Mouse (Mus musculus): Measurements from ENCODE around the gene Gm40460. TPM values are rescaled to one million over a fixed set of nuclear protein-coding genes. Genes with fewer than 3 reads are reported as not detected.
"Not testable (repeated sequence)": the region's sequence is repeated elsewhere in the genome, so short reads cannot be mapped to it uniquely, and the experiment has no call there.

Gm40460 gene
- total RNA-seq (2021) = not detected
- long read RNA-seq = 0 reads

DNA sequence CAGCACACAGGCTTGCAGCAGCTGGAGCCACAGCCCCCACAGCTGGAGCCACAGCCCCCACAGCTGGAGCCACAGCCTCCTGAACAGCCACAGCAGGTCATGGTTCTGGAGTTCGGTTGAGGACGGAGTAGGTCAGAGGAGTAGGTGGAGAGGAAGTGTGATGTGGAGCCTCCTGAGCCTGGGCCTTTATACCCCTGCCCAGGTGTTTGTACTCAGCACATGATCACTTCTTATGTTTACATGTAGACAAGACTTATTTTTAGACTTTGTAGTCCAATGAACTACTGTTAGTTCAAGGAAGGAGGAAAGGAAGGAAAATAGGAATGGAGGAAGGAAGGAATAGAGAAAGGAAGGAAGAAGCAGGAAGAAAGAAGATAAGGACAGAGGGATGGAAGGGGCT, at the start of gene Gm40460:
TSS of gene Gm40460 (minus strand) at position 101 of the 400 bp plus-strand sequence.
- DNase-seq (ENCODE audit: low spot score in 2 of 2) = no peak

DNA sequence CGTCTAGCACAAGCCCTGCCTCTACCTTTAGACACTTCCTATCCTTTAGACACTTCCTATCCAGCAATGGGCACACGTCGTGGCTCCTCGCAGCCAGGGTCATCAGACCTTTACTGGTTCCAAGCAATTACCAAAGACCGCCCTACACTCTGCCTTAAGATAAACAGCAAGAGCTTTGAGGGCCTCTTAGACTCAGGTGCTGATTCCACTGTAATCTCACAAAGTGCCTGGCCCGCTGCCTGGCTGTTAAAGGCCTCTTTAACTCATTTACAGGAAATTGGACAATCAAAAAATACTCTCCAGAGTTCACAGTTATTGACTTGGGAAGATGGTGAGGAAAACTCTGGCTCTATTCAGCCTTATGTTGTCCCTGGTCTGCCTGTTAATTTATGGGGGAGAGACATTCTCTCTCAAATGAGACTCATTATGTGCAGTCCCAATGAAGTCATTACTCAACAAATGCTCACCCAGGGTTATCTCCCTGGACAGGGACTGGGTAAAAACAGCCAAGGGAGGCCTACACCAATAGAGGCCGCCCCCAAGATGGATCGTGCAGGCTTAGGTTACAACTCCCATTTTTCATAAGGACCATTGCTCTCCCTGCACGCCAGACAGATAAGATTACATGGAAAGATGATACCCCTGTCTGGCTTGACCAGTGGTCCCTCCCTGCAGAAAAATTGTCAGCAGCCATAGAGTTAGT, 45.2 kb upstream of the Gm40460 start:
- DNase-seq (ENCODE audit: low spot score in 2 of 2) = not testable (repeated sequence)

DNA sequence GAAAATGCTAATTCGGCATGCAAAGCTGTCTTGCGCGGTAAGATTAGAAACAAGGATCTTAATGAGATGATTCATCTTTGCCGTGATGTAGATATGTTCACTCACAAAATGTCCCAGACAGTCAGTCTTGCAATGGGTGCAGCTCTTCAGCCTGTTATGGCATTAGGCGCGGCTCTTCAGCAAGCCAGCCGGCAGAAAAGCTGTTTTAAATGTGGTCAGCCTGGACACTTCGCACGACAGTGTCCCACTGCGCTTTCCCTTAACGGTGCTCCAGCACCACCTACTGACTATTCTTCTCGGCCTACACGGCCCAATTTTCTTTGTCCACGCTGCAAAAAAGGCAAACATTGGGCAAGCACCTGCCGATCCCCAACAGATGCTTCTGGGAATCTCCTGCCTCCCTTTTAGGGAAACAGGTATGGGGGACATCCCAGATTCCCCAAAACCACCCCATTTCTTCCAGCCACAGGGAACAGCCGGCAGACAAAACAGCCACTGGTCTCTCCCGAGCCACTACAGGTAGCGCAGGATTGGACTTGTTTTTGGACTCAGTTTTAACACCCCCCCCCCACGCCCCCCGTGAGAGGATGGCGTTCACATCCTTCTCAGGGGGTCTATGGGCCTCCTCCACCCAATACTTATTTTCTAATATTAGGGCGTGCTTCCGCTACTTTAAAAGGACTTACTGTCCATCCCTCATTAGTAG, 44.4 kb upstream of the Gm40460 start:
- DNase-seq (ENCODE audit: low spot score in 2 of 2) = peak in 1 of 2 experiments; percentile 27

DNA sequence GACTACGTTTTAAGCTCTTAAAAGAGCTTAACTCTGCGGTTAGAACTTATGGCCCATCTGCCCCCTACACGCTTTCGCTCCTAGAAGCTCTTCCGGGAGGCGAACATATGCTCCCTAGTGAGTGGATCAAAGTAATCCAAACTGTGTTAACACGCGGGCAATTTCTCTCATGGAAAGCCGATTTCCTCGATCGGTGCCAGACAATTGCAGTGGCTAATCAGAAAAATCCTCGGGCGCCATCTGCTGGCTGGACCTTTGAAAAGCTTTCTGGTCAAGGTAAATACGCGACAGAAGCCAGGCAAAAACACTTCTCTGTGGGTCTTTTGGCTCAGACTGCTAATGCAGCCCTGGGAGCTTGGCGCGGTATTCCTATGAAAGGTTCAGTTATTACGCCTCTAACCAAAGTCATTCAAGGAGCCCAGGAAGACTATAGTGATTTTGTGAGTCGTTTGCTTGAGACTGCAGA, 43.8 kb upstream of the Gm40460 start:
- peak; percentile 82 to 95 for DNase-seq (ENCODE audit: low spot score in 2 of 2)

DNA sequence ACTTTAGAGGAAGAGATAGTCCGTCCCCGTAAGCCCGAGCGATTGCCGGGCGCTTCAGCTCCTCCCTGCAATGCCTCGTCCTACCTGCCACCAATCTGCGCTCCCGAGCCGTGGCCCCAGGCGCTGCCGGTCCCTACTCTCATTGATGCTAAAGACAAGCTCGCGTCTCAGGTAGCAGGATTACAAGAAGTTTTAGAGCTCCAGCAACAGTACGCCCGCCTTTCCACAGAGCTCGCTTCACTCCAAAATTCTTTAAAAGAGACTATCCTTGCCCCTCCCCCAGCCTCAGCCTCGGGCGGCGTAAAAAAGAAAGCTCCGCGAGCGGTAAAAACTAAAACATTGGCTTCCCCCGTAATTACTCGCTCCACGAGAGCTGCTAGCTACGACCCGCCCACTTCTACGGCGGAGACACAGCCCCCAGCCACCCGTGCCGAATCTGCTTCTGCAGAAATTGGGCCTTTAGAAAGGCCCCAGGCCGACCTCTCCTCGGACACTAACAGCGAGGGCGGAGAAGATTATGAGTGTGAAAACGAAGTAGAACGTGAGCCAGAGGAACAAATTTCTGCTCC, 43.2 kb upstream of the Gm40460 start:
- DNase-seq (ENCODE audit: low spot score in 2 of 2) = peak in 1 of 2 experiments; percentile 18

DNA sequence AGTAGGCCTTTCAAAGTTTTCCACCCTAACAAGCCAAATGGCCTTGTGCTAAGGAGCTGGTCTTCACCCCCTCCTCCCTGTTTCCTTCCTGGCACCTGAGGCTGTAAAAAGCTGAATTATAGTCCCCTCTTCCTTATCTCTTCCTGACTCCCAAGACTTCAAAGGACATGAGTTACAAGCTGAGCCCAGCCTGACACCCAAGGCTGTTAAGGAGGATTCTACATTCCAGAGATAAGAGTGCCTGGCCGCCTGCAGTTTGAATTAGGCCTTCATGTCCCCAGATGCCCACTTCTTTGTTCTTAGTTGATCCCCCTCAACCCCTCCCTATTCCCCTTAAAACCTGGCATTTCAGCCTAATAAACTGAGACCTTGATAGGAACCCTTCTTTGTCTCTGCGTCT, 42.0 kb upstream of the Gm40460 start:
- DNase-seq (ENCODE audit: low spot score in 2 of 2) = not testable (repeated sequence)

DNA sequence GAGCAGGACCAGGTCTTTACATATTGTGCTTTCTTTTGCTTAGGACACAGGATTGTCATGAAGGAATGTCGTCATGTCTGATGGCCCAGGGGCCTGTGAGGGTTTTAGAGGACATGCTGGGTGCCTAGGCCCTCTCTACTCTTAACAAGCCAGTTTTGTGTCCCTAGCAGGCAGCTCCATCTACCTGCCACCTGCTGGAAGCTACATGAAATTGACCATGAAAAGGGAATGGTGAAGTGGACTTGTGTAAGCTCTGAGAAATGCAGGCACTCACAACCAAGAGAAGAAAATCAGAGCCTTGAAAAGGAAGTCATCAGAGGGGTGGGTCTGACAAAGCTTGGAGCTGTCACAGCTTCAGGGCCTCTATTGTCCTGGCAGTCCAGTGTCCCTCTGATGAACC, 38.4 kb upstream of the Gm40460 start:
- DNase-seq (ENCODE audit: low spot score in 2 of 2) = not testable (repeated sequence)

DNA sequence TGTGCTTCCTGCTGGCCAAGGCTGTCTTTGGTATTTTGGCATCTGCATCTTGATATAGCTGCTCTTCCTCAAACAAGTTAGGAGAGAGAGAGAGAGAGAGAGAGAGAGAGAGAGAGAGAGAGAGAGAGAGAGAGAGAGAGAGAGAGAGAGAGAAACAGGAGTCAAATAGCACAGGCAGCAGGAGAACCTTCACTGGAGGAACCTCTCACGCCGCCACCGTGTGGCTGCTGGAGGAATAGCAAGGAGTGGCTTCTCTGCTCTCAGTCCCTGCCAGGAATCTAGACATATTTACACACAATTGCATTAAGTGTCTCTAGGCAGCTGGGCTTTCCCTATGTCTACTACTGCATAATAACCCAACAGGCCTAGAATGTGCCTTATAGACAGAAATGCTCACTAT, 37.3 kb upstream of the Gm40460 start:
- peak; percentile 49 to 72 for DNase-seq (ENCODE audit: low spot score in 2 of 2)

DNA sequence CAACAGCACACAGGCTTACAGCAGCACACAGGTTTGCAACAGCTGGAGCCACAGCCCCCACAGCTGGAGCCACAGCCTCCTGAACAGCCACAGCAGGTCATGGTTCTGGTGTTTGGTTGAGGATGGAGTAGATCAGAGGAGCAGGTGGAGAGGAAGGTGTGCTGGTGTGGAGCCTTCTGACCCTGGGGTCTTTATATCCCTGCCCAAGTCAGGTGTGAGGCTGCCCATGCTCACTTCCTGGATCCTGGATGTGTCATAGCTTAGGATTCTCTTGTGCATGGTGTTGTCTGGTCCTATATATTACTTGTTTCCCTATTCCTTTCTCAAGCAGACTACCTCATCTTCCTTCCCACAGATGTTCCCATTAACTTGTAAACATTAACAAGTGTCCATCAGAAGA, 33.4 kb upstream of the Gm40460 start, which contains the start of gene Gm4559:
TSS of gene Gm4559 (minus strand) at position 101 of the 400 bp plus-strand sequence.
- DNase-seq (ENCODE audit: low spot score in 2 of 2) = not testable (repeated sequence)

DNA sequence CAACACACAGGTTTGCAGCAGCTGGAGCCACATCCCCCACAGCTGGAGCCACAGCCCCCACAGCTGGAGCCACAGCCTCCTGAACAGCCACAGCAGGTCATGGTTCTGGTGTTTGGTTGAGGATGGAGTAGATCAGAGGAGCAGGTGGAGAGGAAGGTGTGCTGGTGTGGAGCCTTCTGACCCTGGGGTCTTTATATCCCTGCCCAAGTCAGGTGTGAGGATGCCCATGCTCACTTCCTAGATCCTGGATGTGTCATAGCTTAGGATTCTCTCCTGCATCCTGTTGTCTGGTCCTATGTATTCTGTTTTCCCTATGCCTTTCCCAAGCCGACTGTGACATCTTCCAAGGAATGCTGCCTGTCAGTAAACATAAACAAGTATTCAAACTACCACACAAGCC, 17.4 kb upstream of the Gm40460 start, which contains the start of gene Gm2431:
TSS of gene Gm2431 (minus strand) at position 101 of the 400 bp plus-strand sequence.
- not testable (repeated sequence) for DNase-seq (ENCODE audit: low spot score in 2 of 2)

DNA sequence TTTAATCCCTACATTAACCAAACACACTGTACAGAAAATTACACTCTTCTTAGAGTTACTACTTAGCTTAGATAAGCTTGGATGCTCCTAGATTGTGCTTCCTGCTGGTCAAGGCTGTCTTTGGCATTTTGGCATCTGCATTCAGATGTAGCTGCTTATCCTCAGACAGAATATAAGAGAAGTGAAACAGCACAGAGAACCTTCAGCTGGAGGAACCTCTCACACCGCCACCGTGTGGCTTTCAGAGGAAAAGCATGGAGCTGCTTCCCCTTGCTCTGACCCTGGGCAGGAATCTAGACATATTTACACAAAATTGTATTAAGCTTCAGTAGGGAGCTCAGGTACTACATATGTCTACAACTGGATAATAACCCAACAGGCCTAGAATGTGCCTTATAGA, 14.6 kb upstream of the Gm40460 start:
- peak in 1 of 2 experiments; percentile 55 for DNase-seq (ENCODE audit: low spot score in 2 of 2)

DNA sequence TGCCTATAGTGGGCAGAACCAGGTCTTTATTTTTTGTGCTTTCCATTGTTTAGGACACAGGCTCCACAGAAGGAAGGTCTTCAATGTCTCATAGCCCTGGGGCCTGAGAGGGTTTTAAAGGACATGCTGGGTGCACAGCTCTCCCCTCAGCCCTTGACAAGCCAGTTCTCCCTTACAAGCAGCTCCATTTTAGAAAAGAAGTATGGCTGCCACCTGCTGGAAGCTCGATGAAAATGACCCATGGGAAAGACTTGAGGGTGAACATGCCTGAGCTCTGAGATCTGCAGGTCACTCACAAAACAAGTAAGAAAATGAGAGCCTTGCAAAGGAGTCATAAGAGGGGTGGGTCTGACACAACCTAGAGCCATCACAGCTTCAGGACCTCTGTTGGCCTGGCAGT, 8.9 kb upstream of the Gm40460 start:
- peak; percentile 7 to 32 for DNase-seq (ENCODE audit: low spot score in 2 of 2)

DNA sequence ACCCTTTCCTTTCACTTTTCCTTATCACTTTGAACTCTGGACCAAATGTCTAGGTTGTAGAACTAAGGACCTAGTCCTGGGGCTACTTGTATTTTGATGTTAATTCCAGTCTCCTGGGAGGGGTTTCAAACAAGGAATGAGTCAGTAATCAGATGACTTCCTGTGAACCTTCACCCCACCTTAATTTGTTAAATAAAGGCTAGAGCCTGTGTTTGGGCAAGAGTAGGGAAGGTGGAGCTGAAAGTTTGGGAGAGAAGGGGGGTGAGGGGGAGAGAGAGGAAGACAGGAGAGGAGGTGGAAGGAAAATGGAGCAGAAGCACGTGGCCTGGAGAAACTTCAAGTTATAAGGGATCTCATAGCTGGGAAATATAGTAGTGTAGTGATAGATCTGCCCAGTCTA, 9.3 kb downstream of the Gm40460 start:
- no peak for DNase-seq (ENCODE audit: low spot score in 2 of 2)

DNA sequence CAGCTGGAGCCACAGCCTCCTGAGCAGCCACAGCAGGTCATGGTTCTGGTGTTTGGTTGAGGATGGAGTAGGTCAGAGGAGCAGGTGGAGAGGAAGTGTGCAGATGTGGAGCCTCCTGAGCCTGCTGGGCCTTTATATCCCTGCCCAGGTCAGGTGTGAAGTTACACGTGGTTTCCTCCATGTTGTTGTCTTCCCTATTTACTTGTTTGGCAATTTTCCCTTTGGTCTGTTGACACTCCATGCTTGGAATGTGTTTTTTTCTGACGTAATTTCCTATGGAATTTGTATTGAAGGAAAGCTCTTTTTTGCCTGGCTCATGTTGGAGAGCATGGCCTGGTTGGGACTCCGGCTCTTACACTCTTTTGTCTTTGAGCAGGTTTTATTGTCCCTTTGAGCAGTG, 11.0 kb downstream of the Gm40460 start, which contains the start of gene Krtap5-5:
TSS of gene Krtap5-5 (minus strand) at position 101 of the 400 bp plus-strand sequence.
- not testable (repeated sequence) for DNase-seq (ENCODE audit: low spot score in 2 of 2)

DNA sequence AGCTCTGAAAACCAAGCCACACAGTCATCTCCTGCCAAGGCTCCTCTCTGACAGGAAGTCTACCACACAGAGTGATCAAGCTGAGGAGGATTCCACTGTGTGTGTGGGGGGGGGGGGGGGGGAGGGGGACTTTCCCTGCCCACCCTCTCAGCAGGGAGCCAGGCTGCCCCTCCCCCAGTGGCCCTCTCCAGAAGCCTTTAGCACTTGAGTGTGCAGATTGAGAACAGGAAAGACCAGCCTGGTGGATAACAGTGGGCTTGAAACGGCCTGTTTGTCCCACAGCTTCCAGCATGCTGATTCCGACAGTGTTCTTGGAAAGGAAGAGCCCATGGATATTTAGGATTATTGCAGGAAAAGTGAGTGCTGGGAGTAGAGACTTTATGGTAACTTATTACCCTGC, 16.4 kb downstream of the Gm40460 start:
- no peak for DNase-seq (ENCODE audit: low spot score in 2 of 2)

DNA sequence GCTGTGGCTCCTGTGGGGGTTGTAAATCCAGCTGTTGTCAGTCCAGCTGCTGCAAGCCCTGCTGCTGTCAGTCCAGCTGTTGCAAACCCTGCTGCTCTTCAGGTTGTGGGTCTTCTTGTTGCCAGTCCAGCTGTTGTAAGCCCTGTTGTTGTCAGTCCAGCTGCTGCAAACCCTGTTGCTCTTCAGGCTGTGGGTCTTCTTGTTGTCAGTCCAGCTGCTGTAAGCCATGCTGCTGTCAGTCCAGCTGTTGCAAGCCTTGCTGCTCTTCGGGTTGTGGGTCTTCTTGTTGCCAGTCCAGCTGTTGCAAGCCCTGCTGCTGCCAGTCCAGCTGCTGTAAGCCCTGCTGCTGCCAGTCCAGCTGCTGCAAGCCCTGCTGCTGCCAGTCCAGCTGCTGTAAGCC, 28.7 kb downstream of the Gm40460 start:
- not testable (repeated sequence) for DNase-seq (ENCODE audit: low spot score in 2 of 2)

DNA sequence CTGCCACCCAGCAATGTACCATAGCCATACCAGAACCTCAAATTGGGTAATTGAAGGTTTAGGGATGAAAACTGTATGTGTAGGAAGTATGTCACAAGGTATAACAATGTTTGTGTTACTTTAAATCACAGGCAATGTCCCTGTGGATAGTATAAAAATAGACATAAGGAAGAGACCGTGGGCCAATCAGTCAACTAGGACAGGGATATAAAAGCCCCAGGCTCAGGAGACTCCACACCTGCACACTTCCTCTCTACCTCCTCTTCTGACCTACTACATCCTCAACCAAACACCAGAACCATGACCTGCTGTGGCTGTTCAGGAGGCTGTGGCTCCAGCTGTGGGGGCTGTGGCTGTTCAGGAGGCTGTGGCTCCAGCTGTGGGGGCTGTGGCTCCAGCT, 29.3 kb downstream of the Gm40460 start, which contains the start of gene Gm7579:
TSS of gene Gm7579 (plus strand) at position 301 of the 400 bp plus-strand sequence.
- DNase-seq (ENCODE audit: low spot score in 2 of 2) = no peak

DNA sequence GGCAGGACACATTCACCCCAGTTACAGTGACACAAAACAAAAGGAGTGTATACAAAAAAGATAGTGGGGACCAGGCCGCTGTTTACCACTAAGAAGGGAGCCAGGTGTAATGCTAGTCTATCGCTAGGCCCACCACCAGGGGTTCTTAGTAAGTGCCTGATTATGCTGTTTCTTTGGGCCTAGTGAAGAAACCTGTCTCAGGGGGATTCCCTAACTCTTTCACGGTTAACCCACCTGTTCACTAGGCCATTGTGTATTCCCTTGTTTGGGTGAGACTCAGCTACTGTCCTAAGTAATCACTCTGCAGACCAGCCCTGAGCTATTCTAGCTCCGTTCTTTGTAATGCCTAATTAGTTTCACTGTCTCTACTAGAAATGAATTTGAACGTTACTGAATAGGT, 34.0 kb downstream of the Gm40460 start:
- not testable (repeated sequence) for DNase-seq (ENCODE audit: low spot score in 2 of 2)

DNA sequence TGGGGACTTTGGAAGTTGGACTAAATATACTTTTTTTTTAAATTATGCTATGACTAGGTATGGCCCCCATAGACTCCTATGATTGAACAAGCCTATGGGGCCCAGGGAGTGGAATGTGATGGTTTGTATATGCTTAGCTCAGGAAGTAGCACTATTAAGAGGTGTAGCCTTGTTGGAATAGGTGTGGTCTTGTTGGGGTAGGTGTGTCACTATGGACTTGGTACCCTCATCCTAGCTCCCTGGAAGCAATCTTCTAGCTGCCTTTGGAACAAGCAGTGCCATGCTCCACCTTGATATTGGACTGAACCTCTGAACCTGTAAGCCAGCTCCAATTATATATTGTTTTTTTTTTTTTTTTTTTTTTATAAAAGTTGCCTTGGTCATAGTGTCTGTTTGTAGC, 35.4 kb downstream of the Gm40460 start:
- no peak for DNase-seq (ENCODE audit: low spot score in 2 of 2)

DNA sequence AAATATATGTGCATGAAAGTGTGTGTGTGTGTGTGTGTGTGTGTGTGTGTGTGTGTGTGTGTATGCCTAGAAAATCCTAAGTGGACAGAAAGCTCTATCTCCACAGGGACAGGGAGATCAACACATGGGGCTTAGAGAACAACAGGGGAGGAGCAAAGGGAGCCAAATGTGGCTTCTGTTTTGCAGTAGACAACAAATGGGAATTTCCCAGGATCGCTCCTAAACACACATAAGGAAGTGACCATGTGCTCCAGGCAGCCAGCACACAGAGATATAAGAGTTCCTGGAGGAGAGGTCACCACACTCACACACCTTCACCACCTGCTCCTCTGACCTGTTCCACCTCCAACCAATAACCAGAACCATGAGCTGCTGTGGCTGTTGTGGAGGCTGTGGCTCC, 39.8 kb downstream of the Gm40460 start, which contains the start of gene Krtap5-3:
TSS of gene Krtap5-3 (plus strand) at position 301 of the 400 bp plus-strand sequence.
- DNase-seq (ENCODE audit: low spot score in 2 of 2) = no peak

DNA sequence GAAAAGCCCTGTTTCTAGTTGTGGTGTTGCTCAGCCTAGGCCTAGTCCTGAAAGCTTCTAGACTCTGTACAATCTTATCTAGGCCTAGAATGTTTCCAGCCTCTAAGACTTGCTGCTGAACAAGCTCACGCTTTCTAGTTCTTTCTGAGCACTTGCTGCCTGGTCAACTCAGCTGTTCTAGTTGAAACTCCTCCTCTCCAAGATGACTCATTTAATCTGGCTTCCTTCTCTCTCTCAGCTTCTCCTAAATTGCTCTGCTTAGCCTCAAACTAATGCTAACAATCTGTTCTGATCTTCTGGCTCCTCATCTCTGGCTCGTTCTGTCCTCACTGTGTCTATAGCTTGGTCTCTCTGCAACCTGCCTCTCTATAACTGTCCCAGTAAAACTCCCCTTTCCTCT, 42.1 kb downstream of the Gm40460 start:
- peak in 1 of 2 experiments; percentile 7 for DNase-seq (ENCODE audit: low spot score in 2 of 2)

All from layer of hippocampus, adult 18-20 months (tissue).